Mouse (Mus musculus) right cerebral cortex, adult 2 months (tissue): ENCODE measurements at regions not wholly inside any gene's neighbourhood (a gene's known extent, or its start where the extent isn't known, plus 50 kb on each side); places are given as distances from the start of the nearest gene placed in this dataset.
A peak's percentile ranks its signal among the peaks of the same experiment; 100 is the strongest.

ENCODE experiments used
- DNase-seq, 2 experiments: peaks; one replicate each; pipeline ENCODE4 v3.0.0; 2021 to 2022; ENCODE audit warnings: low spot score in 2 of 2

DNA sequence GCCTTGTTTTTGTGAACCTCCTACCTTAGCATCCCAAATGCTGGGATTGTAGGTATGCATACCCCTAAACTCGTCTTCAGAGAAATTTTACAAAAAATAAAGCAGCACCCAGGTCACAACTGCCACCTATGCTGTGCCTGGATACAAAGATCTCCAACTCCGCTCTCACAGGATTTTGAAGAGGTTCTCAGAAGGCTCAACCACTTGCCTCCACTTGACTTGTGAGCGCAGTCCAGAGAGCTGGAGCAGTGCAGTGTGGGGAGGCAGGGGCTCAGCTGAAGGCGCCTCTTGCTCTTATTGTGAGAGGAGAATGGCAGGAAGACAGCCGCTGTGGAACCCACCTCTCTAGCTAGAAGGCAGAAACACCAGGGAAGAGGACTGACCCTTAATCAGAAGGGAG, 182.9 kb downstream of the Rap2a start:
- no peak for DNase-seq

DNA sequence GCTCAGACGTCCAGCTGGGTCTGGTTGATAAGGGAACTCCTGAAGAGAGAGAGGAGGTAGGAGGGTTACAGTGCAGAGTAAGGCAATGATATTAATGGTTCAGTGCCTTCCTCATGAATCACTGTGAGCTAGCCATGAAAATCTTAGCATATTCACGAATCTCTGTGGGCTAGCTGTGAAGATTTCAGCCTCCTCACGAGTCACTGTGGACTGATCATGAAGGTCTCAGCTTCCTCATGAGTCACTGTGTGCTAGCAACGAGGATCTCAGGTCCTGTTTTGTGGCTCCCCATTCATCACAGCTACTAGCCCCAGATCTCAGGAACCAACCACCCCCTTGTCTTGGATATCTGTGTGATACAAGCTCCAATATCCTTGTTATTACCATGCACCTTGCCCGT, 191.4 kb downstream of the Rap2a start:
- DNase-seq = peak; percentile 25 to 30

DNA sequence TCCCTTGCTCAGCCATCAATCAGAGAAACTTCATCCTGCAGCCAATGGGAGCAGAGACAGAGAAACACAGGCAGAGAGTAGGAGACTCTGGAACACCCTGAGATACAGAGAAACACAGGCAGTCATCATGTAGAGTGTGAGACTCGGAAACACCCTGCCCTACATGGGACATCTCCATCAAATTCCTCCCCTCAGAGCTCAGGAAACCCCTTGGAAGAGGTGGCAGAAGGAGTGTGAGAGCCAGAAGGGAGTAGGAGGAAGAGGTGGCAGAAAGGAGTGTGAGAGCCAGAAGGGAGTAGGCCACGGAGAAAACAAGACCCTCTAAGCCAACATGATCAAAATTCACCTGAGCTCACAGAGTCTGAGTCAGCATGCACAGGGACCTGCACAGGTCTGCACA, 197.5 kb downstream of the Rap2a start:
- DNase-seq = no peak

GRCm38 (mm10) chr14:120678533-120678932, 200.3 kb downstream of the Rap2a start:
- DNase-seq = peak; percentile 22 to 25

GRCm38 (mm10) chr14:120679072-120679471, 200.8 kb downstream of the Rap2a start:
- peak in 1 of 2 experiments; percentile 13 for DNase-seq

- DNase-seq = no peak
Observed at GRCm38 (mm10) chr14:120680272-120680671, 202.0 kb downstream of the Rap2a start.

- DNase-seq = no peak
Observed at GRCm38 (mm10) chr14:120685263-120685662, 207.0 kb downstream of the Rap2a start.

GRCm38 (mm10) chr14:120685877-120686276, 207.6 kb downstream of the Rap2a start:
- no peak for DNase-seq

GRCm38 (mm10) chr14:120686751-120687150, 208.5 kb downstream of the Rap2a start:
- no peak for DNase-seq

GRCm38 (mm10) chr14:120699378-120699777, 211.6 kb upstream of the Ipo5 start:
- DNase-seq = no peak

GRCm38 (mm10) chr14:120705301-120705801, 205.7 kb upstream of the Ipo5 start:
- no peak for DNase-seq

DNA sequence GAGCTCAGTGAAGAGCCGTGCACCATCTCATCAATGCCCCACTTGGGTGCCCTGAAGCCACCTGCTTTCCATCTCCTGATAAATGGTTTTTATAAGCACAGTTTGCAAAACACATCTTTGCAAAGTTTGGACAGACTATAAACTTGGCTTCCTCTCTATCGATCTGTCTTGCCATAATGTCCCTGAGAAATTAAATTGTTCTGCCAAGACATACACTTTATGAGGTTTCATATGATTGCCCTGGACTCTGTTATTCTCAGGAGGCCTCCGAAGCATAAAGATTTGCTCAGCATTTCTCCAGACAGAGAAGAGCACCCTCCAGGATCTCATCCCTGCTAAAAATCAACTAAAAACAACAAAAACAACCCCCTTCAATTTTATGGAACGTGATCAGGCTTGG, 200.2 kb upstream of the Ipo5 start:
- DNase-seq = no peak

DNA sequence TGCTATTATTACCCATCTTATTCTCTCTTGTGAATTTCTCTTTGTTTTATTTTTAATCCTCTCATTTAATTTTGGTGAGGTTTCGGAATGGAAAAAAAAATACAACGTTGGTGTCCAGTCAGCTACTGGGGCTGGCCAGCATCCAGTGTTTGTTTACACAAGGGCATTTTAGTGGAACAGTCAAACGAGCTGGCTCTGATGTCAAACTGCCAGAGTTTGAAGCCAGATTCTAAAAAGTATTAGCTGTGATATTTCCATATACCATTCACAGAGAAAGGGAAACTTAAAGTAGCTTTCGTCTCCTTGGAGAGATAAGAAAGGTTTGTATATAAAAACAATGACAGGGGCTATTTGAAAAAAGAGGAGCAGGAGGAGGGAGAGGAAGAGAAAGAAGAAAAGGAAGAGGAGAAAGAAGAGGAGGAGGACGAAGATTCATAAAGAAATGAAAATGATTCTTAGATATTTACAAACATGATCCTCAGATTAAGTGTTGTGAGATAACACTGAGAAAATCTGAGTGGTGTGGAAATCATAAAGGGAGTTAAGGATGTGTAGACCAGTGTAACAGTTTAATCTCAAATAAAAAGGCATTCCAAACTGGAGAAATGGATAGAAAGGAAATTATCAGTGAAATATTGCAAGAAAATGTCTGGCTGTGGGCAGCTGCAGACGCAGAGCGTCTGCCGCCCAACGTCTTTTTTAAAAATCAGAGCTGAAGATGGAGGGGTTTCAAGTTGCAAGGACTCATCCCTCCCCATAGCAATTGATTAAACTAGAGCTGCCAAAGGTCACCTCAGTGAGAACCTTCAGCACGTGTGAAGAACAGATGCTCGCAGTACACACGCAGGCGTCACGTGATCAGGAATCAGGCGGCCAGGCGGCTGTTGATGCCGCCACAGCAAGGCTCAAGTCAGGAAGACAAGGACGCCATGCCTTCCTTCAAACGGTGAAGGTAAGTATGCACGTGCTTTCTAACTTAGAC, 190.3 kb upstream of the Ipo5 start:
- DNase-seq = no peak

GRCm38 (mm10) chr14:120721593-120722461, 189.2 kb upstream of the Ipo5 start:
- peak in 1 of 2 experiments; percentile 1 for DNase-seq

DNA sequence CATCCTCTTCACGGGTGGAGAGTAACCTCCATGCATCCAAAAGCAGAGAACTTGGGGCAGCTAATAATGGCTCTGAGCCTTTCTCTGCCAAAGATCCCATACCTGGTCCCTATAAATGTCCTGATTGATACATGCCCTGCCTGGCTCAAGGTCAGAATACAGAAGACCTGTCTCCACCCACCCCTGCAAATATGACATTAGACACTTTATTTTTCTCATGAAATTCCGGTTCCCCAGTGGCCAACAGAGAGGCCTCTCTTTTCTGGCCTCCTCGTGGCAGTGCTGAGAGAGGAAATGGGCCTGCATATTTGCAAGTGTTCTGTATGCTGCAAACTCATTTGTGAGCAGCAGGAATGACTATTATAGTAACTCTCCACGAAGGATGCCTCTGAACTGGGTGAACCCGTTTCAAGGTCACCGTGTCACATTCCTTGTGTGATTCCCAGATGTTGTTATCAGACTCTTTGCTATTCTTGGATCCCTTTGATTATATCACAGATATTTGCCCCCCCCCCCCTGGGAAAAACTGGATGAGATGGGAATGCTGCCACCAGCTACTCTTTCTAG, 188.4 kb upstream of the Ipo5 start:
- DNase-seq = peak in 1 of 2 experiments; percentile 1

DNA sequence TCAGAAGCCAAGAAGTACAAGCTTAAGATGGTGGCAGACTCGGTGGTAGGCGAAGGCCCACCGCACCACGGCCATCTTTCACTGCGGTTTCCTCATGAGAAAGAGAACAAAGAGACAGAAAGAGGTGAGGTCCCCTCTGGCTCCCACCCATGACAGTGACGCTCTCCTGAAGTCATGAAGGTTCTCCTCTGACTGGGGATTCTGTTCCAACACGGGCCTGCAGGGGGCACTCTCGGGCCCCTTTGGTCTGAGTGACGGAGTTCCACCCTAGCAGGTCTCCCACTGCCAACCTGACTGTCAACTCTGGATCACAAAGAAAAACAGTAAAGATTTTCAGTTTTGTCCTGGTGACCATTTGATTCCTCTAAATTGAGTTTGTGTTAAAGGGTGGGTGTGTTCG, 182.9 kb upstream of the Ipo5 start:
- DNase-seq = no peak

DNA sequence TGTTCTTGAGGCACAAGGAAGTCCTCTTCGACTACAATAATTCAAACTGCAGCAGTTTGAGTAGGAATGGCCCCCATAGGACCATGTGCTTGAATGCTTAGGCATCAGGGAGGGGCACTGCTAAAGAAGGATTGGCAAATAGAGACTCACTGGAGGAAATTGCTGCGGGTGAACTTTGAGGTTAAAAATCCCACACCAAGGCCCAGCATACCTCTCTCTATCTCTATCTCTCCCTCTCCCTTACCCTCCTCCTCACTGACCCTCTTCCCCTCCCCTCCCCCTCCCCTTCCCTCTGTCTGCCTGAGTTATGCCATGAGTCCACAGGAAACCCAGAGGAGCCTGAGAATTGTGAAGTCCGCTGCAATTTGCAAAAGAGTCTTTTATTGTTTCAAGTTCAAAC, 180.8 kb upstream of the Ipo5 start:
- no peak for DNase-seq

DNA sequence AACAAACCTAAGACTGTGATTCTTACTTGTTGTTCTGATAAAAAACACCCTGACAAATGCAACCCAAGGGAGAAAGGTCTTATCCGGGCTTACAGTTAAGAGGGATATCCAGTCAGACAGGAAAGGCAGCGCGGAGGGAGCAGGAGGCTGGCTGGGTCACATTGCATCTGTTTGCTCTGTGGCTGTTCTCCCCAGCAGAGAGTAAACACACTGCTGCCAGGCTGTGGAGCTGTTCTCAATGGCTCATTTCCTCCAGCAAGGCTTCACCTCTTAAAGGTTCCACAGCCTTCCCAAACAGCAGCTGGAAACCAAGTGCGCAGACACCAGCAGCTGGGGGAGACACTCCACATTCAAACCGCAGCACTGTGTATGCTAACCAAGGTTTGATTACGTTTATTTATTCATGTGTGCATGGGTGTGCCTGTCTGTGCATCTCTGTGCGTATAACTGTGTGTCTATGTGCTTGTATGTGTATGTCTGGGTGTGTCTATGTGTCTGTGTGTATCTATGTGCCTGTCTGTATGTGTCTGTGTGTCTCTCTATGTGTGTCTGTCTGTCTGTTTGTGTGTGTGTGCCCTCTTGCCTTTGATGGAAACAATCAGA, 179.2 kb upstream of the Ipo5 start:
- DNase-seq = no peak

GRCm38 (mm10) chr14:120732400-120733138, 178.5 kb upstream of the Ipo5 start:
- no peak for DNase-seq

GRCm38 (mm10) chr14:120741492-120742054, 169.5 kb upstream of the Ipo5 start:
- DNase-seq = no peak
